Mouse (Mus musculus): Measurements from ENCODE around the gene Rbms2. TPM values are rescaled to one million over a fixed set of nuclear protein-coding genes. Genes with fewer than 3 reads are reported as not detected.

The Rbms2 gene
- polyA plus RNA-seq, 1 experiment = 116 TPM

GRCm38 (mm10) chr10:128212871-128213323, 32.8 kb upstream of the Rbms2 start:
- Histone ChIP-seq H3K4me1 (ENCODE audit: control insufficient read depth, insufficient read depth, low read length) (peaks cover 7% of the 10 kb centered on the region), H3K4me3 (replicated peaks; ENCODE audit: extremely low read depth, low read depth, low read length) (peak overlapping the region; percentile 65)
- WGBS = under 1% methylated on average over 18 of the region's 18 CpGs
- TF ChIP-seq CTCF (IDR thresholded peaks at IDR 0.05; ENCODE audit: insufficient read depth, low read length) = peak; percentile 71
- TF ChIP-seq POLR2A (IDR thresholded peaks at IDR 0.05; ENCODE audit: borderline replicate concordance, extremely low read depth, low read depth, low read length) = no peak
- peak; percentile 57 for DNase-seq

DNA sequence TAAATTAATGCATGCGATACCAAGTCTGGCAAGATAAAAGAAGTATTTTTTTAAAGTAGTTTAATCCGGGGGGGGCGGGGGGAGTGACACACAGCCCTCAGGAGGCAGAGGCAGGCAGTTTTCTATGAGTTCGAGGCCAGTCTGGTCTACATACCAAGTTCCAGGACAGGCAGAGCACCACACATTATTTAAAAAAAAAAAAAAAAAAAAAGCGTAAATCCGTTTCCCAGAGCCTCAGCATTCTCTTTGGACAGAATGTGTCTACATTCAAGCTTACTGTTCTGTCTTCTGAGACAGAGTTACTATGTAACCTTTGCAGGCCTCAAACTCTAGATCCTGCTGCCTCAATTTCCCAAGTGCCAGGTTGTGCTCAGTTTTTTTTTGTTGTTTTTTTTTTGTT, 32.1 kb upstream of the Rbms2 start:
- peaks cover 7% of the 10 kb centered on the region for H3K4me1 ChIP-seq (ENCODE audit: control insufficient read depth, insufficient read depth, low read length)
- no peak for TF ChIP-seq CTCF (IDR thresholded peaks at IDR 0.05; ENCODE audit: insufficient read depth, low read length)
- no peak for TF ChIP-seq POLR2A (IDR thresholded peaks at IDR 0.05; ENCODE audit: borderline replicate concordance, extremely low read depth, low read depth, low read length)
- 38% methylated on average over 6 of the region's 6 CpGs for WGBS
- H3K4me3 ChIP-seq (replicated peaks; ENCODE audit: extremely low read depth, low read depth, low read length) = peak overlapping the region; percentile 54
- no peak for DNase-seq

DNA sequence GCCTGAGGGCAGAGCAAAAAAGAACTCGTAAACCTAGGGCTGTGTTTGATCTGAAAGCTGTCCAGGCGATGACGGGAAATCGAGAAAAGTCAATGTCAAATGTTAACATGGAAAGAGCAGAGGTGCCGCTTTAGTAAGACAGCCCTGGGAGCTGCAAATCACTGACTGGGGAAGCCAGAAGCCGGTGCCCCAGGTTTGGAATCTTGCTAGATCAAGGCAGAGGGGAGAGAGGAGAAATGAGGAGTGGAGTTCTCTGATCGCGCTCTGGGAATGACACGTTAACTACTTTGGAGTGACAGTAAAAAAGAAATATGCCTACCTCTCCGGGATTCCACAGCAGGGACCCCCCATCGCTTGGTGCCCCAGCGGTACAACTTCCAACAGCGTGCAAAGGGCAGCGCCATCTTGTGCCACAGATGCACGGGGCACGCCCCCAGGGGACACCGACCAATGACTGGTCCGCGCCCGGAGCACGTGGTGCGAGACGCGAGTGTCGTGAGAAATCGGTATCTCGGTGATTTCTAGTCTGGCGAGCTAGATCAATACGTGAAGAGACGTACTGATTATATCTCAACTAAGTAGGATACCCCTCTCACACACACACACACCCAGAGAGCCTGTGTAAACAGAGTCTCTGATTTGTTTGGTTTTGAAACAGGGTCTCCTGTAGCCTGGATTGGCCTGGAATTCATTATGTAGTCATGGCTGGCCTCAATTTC, 31.5 kb upstream of the Rbms2 start, which contains the start of gene Spryd4:
Spryd4 (minus strand) TSS at position 418 of the 719 bp plus-strand sequence.
- DNase-seq = peak; percentile 87
- under 1% methylated on average over 30 of the region's 30 CpGs for WGBS
- peak within 1 kb of the TSS; percentile 54 for H3K4me3 ChIP-seq (replicated peaks; ENCODE audit: extremely low read depth, low read depth, low read length)
- H3K4me1 ChIP-seq (ENCODE audit: control insufficient read depth, insufficient read depth, low read length) = peaks cover 7% of the 10 kb centered on the region
- TF ChIP-seq CTCF (IDR thresholded peaks at IDR 0.05; ENCODE audit: insufficient read depth, low read length) (no peak), POLR2A (IDR thresholded peaks at IDR 0.05; ENCODE audit: borderline replicate concordance, extremely low read depth, low read depth, low read length) (peak; percentile 81; the same call in 1 of the 2 replicates)

DNA sequence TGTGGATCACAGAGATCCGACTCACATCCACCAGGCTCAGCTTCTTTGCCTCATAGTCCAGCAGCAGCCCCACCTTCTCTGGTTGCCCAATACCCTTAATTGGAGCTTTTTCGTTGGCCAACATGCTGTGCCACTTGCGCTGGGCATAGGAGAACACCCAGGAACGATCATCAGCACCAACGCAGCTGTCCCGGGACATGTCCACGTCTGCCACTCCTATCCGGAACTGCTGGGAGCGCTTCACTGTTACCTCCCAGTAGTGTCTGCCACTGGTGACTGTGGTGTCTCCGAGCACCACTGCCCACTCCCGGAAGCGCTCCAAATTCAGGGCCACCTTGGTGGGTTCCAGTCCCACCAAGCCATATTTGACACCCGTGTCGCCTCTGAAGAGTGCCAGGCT, 30.9 kb upstream of the Rbms2 start:
- peaks cover 7% of the 10 kb centered on the region for H3K4me1 ChIP-seq (ENCODE audit: control insufficient read depth, insufficient read depth, low read length)
- DNase-seq = no peak
- TF ChIP-seq CTCF (IDR thresholded peaks at IDR 0.05; ENCODE audit: insufficient read depth, low read length) (no peak), POLR2A (IDR thresholded peaks at IDR 0.05; ENCODE audit: borderline replicate concordance, extremely low read depth, low read depth, low read length) (no peak)
- 16% methylated on average over 14 of the region's 14 CpGs for WGBS
- peak overlapping the region; percentile 54 for H3K4me3 ChIP-seq (replicated peaks; ENCODE audit: extremely low read depth, low read depth, low read length)

GRCm38 (mm10) chr10:128210131-128210530, 30.0 kb upstream of the Rbms2 start:
- TF ChIP-seq CTCF (IDR thresholded peaks at IDR 0.05; ENCODE audit: insufficient read depth, low read length) (no peak), POLR2A (IDR thresholded peaks at IDR 0.05; ENCODE audit: borderline replicate concordance, extremely low read depth, low read depth, low read length) (no peak)
- no peak for DNase-seq
- Histone ChIP-seq H3K4me1 (ENCODE audit: control insufficient read depth, insufficient read depth, low read length) (peaks cover 7% of the 10 kb centered on the region), H3K4me3 (replicated peaks; ENCODE audit: extremely low read depth, low read depth, low read length) (no peak overlapping the region)
- 83% methylated on average over 2 of the region's 2 CpGs for WGBS

DNA sequence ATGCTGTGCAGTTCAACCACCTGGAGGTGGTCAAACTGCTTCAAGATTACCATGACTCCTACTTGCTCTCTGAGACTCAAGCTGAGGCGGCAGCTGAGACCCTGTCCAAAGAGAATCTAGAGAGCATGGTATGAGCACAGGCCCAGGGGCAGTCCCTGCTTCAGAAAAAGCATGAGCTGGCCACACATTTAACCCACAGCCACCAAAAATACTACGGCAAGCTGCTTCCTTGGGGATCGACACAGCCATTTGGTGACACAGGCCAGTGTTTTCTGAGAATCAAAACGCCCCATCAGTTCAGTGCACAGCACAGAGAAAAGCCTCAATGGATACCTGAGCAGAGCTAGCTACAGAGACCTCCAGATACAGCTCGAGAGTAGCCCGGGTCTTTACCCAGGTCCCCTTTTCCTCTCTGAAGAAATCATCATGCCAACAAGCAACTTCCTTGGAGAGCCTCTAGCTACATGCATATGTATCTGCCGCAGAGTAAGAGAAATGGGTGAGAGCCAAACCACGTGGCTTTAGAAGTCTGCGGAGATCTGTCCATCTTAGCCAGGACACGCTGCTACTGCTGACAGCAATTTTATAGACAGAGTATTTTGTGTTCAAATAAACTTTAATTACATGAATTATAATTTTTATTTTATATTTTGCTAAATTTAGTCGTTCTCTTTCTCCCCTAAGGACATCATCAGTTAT, 29.4 kb upstream of the Rbms2 start:
- DNase-seq = no peak
- Histone ChIP-seq H3K4me1 (ENCODE audit: control insufficient read depth, insufficient read depth, low read length) (peaks cover 7% of the 10 kb centered on the region), H3K4me3 (replicated peaks; ENCODE audit: extremely low read depth, low read depth, low read length) (no peak overlapping the region)
- WGBS = 91% methylated on average over 11 of the region's 11 CpGs
- TF ChIP-seq POLR2A (IDR thresholded peaks at IDR 0.05; ENCODE audit: borderline replicate concordance, extremely low read depth, low read depth, low read length) = no peak
- no peak for TF ChIP-seq CTCF (IDR thresholded peaks at IDR 0.05; ENCODE audit: insufficient read depth, low read length)

- 88% methylated on average over 10 of the region's 10 CpGs for WGBS
- TF ChIP-seq POLR2A (IDR thresholded peaks at IDR 0.05; ENCODE audit: borderline replicate concordance, extremely low read depth, low read depth, low read length) = no peak
- no peak for TF ChIP-seq CTCF (IDR thresholded peaks at IDR 0.05; ENCODE audit: insufficient read depth, low read length)
Measured at GRCm38 (mm10) chr10:128208326-128208725, 28.2 kb upstream of the Rbms2 start.

DNA sequence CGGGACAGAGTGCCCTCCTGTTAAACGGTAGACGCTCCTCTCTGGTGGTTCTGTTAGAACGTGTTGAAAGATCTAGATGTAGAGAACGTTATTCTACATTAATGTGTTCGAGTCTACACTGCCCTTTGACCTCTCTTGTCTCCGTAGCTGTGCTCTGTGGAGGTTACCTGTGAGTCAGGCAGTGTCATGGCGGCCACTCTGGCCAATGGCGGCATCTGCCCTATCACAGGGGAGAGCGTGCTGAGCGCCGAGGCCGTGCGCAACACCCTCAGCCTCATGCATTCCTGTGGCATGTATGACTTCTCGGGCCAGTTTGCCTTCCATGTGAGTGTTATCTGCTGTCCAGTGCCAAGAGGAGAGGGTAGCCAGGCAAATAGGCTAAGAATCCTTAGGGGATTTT, 24.8 kb upstream of the Rbms2 start:
- TF ChIP-seq CTCF (IDR thresholded peaks at IDR 0.05; ENCODE audit: insufficient read depth, low read length) (no peak), POLR2A (IDR thresholded peaks at IDR 0.05; ENCODE audit: borderline replicate concordance, extremely low read depth, low read depth, low read length) (no peak)
- WGBS = 74% methylated on average over 15 of the region's 15 CpGs
- no peaks in the 10 kb centered on the region for H3K4me1 ChIP-seq (ENCODE audit: control insufficient read depth, insufficient read depth, low read length)
- no peak for DNase-seq
- no peak overlapping the region for H3K4me3 ChIP-seq (replicated peaks; ENCODE audit: extremely low read depth, low read depth, low read length)

More at GRCm38 (mm10) chr10:128208326-128208725, 28.2 kb upstream of the Rbms2 start:
- DNase-seq = no peak
- no peak overlapping the region for H3K4me3 ChIP-seq (replicated peaks; ENCODE audit: extremely low read depth, low read depth, low read length)
- H3K4me1 ChIP-seq (ENCODE audit: control insufficient read depth, insufficient read depth, low read length) = peaks cover 7% of the 10 kb centered on the region

GRCm38 (mm10) chr10:128201856-128202255, 21.8 kb upstream of the Rbms2 start:
- DNase-seq = no peak
- WGBS = 67% methylated on average over 6 of the region's 6 CpGs
- Histone ChIP-seq H3K4me3 (replicated peaks; ENCODE audit: extremely low read depth, low read depth, low read length) (no peak overlapping the region), H3K4me1 (ENCODE audit: control insufficient read depth, insufficient read depth, low read length) (no peaks in the 10 kb centered on the region)
- TF ChIP-seq POLR2A (IDR thresholded peaks at IDR 0.05; ENCODE audit: borderline replicate concordance, extremely low read depth, low read depth, low read length) (no peak), CTCF (IDR thresholded peaks at IDR 0.05; ENCODE audit: insufficient read depth, low read length) (no peak)

Data from lung, adult 2 months (tissue).